Mouse (Mus musculus) forebrain, embryonic 15.5 days (tissue): ENCODE measurements around the gene Anapc2. TPM values are rescaled to one million over a fixed set of nuclear protein-coding genes. Genes with fewer than 3 reads are reported as not detected.

Experiments
- ATAC-seq: fragments of 200-750 bp; cut with Nextera tagmentation; replicated peaks from 2 replicates; pipeline ENCODE4 v1.8.0; 2017; ENCODE audit warnings: mild to moderate bottlenecking, moderate TSS enrichment, moderate library complexity
- H3K27ac ChIP-seq: fragments of 300-500 bp; sonication (generic); replicated peaks from 2 replicates; pipeline ENCODE4 v1.5.1; 2015; ENCODE audit warnings: mild to moderate bottlenecking, inconsistent platforms
- H3K27me3 ChIP-seq: fragments of 300-500 bp; sonication (generic); 2 replicates; pipeline ENCODE4 v1.6.1; 2015; ENCODE audit warnings: inconsistent platforms
- H3K36me3 ChIP-seq: fragments of 300-500 bp; sonication (generic); 2 replicates; pipeline ENCODE4 v1.6.1; 2015; ENCODE audit warnings: mild to moderate bottlenecking, inconsistent platforms
- H3K4me1 ChIP-seq: fragments of 300-500 bp; sonication (generic); 2 replicates; pipeline ENCODE4 v1.6.1; 2015; ENCODE audit warnings: inconsistent platforms
- H3K4me2 ChIP-seq: fragments of 300-500 bp; sonication (generic); replicated peaks from 2 replicates; pipeline ENCODE4 v1.6.1; 2015; ENCODE audit warnings: mild to moderate bottlenecking, inconsistent platforms
- H3K4me3 ChIP-seq: fragments of 300-500 bp; sonication (generic); 2 replicates; pipeline ENCODE4 v1.5.1; 2015; ENCODE audit warnings: mild to moderate bottlenecking, inconsistent platforms
- H3K9ac ChIP-seq: fragments of 300-500 bp; sonication (generic); replicated peaks from 2 replicates; pipeline ENCODE4 v1.6.1; 2015; ENCODE audit warnings: mild to moderate bottlenecking, inconsistent platforms
- H3K9me3 ChIP-seq: fragments of 300-500 bp; sonication (generic); 2 replicates; pipeline ENCODE4 v1.6.1; 2016; ENCODE audit warnings: inconsistent platforms
- WGBS: fragments of 180-500 bp; shearing (Covaris S2); methylation state at CpG from one replicate; pipeline ENCODE4 v1.1.7; 2015; ENCODE audit warnings: mixed read lengths; 5-methylcytosine and 5-hydroxymethylcytosine counted together
- polyA plus RNA-seq: library from polyadenylated mRNA; unstranded; fragments of >200 nt; fragmentation: Nextera tagmentation; extraction: Ambion mirVana; gene quantifications from 2 replicates; pipeline ENCODE4 v1.2.1, GENCODE M21; 2015

The Anapc2 gene
- polyA plus RNA-seq, 1 experiment from 2014 or later, result 150 TPM

- WGBS, result 9% methylated on average over 58 of the region's 58 CpGs
- H3K4me1 ChIP-seq, result peaks cover 14% of the 10 kb centered on the region; the same call in 1 of the 2 replicates
- peaks cover 42% of the 10 kb centered on the region for H3K27me3 ChIP-seq
Observed at GRCm38 (mm10) chr2:25318971-25319773, 46.9 kb downstream of the Anapc2 start, which contains the start of gene Grin1. Grin1 (minus strand) TSS chr2:25319187.

GRCm38 (mm10) chr2:25320084-25320483, 47.8 kb downstream of the Anapc2 start:
- Histone ChIP-seq H3K9ac (no peak overlapping the region), H3K4me1 (peaks cover 14% of the 10 kb centered on the region; the same call in 1 of the 2 replicates), H3K4me3 (no peak overlapping the region), H3K27ac (no peak overlapping the region), H3K36me3 (no peaks in the 10 kb centered on the region), H3K27me3 (peaks cover 33% of the 10 kb centered on the region), H3K4me2 (no peak overlapping the region), H3K9me3 (no peaks in the 10 kb centered on the region)
- ATAC-seq, result no peak
- 45% methylated on average over 2 of the region's 2 CpGs for WGBS

More at GRCm38 (mm10) chr2:25318971-25319773, 46.9 kb downstream of the Anapc2 start, which contains the start of gene Grin1:
- Histone ChIP-seq H3K36me3 (no peaks in the 10 kb centered on the region), H3K27ac (peak within 1 kb of the TSS; percentile 78), H3K4me3 (peak within 1 kb of the TSS; percentile 62), H3K4me2 (peak within 1 kb of the TSS; percentile 78), H3K9ac (peak within 1 kb of the TSS; percentile 63), H3K9me3 (no peaks in the 10 kb centered on the region)
- ATAC-seq, result peak; percentile 81

GRCm38 (mm10) chr2:25326036-25326435, 53.8 kb downstream of the Anapc2 start:
- Histone ChIP-seq H3K4me1 (peaks cover under 1% of the 10 kb centered on the region), H3K9ac (no peak overlapping the region), H3K4me3 (no peak overlapping the region), H3K27me3 (no peaks in the 10 kb centered on the region), H3K4me2 (no peak overlapping the region), H3K27ac (no peak overlapping the region), H3K36me3 (no peaks in the 10 kb centered on the region), H3K9me3 (no peaks in the 10 kb centered on the region)
- ATAC-seq, result no peak
- WGBS, result 76% methylated on average over 2 of the region's 2 CpGs

GRCm38 (mm10) chr2:25328440-25328839, 56.2 kb downstream of the Anapc2 start:
- 32% methylated on average over 7 of the region's 7 CpGs for WGBS
- no peak for ATAC-seq
- H3K9me3 ChIP-seq, result no peaks in the 10 kb centered on the region
- H3K27ac ChIP-seq, result no peak overlapping the region
- H3K9ac ChIP-seq, result no peak overlapping the region
- no peaks in the 10 kb centered on the region for H3K27me3 ChIP-seq
- H3K4me3 ChIP-seq, result no peak overlapping the region
- peaks cover 14% of the 10 kb centered on the region for H3K4me1 ChIP-seq
- no peak overlapping the region for H3K4me2 ChIP-seq
- H3K36me3 ChIP-seq, result no peaks in the 10 kb centered on the region

GRCm38 (mm10) chr2:25331470-25331869, 59.2 kb downstream of the Anapc2 start:
- peak overlapping the region; percentile 78; the same call in 1 of the 2 replicates for H3K9ac ChIP-seq
- WGBS, result 64% methylated on average over 9 of the region's 9 CpGs
- no peak for ATAC-seq

GRCm38 (mm10) chr2:25332286-25333160, 60.2 kb downstream of the Anapc2 start, which contains the start of gene Man1b1:
Man1b1 (plus strand) TSS chr2:25332338.
- peak; percentile 99 for ATAC-seq
- Histone ChIP-seq H3K4me2 (peak within 1 kb of the TSS; percentile 89), H3K4me3 (peak within 1 kb of the TSS; percentile 90), H3K4me1 (peaks cover 31% of the 10 kb centered on the region), H3K27me3 (no peaks in the 10 kb centered on the region), H3K36me3 (peaks cover 38% of the 10 kb centered on the region), H3K9me3 (no peaks in the 10 kb centered on the region), H3K9ac (peak within 1 kb of the TSS; percentile 78), H3K27ac (peak within 1 kb of the TSS; percentile 90)
- WGBS, result under 1% methylated on average over 78 of the region's 78 CpGs

More at GRCm38 (mm10) chr2:25331470-25331869, 59.2 kb downstream of the Anapc2 start:
- peaks cover 27% of the 10 kb centered on the region for H3K36me3 ChIP-seq
- H3K27me3 ChIP-seq, result no peaks in the 10 kb centered on the region
- no peak overlapping the region for H3K27ac ChIP-seq
- peaks cover 31% of the 10 kb centered on the region for H3K4me1 ChIP-seq
- peak overlapping the region; percentile 90 for H3K4me3 ChIP-seq
- peak overlapping the region; percentile 74 for H3K4me2 ChIP-seq
- no peaks in the 10 kb centered on the region for H3K9me3 ChIP-seq

GRCm38 (mm10) chr2:25333569-25333968, 61.3 kb downstream of the Anapc2 start:
- ATAC-seq, result no peak
- Histone ChIP-seq H3K27ac (no peak overlapping the region), H3K4me3 (peak overlapping the region; percentile 90)

More at GRCm38 (mm10) chr2:25333569-25333968, 61.3 kb downstream of the Anapc2 start:
- Histone ChIP-seq H3K9me3 (no peaks in the 10 kb centered on the region), H3K27me3 (no peaks in the 10 kb centered on the region), H3K9ac (peak overlapping the region; percentile 72), H3K4me2 (peak overlapping the region; percentile 89), H3K36me3 (peaks cover 48% of the 10 kb centered on the region), H3K4me1 (peaks cover 31% of the 10 kb centered on the region)
- 87% methylated on average over 2 of the region's 2 CpGs for WGBS

Other genes with a start within 250 kb of the Anapc2 start
- gene Nsmf, start 218.1 kb upstream of the Anapc2 start, polyA plus RNA-seq, result 194 and 209 TPM in 2 replicates
- not detected in 2 replicates for gene Entpd8, start 192.2 kb upstream of the Anapc2 start, polyA plus RNA-seq
- not detected in 2 replicates for gene Noxa1, start 177.3 kb upstream of the Anapc2 start, polyA plus RNA-seq
- 25.2 and 27.5 TPM in 2 replicates for gene Nrarp, start 91.7 kb upstream of the Anapc2 start, polyA plus RNA-seq
- 1.3 and 1.6 TPM in 2 replicates for gene Tor4a, start 75.6 kb upstream of the Anapc2 start, polyA plus RNA-seq
- 96.7 and 102 TPM in 2 replicates for gene Nelfb, start 61.0 kb upstream of the Anapc2 start, polyA plus RNA-seq
- gene Stpg3, start 57.8 kb upstream of the Anapc2 start, polyA plus RNA-seq, result not detected in 2 replicates
- gene Fam166a, start 53.7 kb upstream of the Anapc2 start, polyA plus RNA-seq, result 1.2 TPM in 1 of 2 replicates, not detected in the other
- 399 and 409 TPM in 2 replicates for gene Tubb4b, start 47.8 kb upstream of the Anapc2 start, polyA plus RNA-seq
- gene Slc34a3, start 38.1 kb upstream of the Anapc2 start, polyA plus RNA-seq, result not detected in 2 replicates
- gene Rnf224, start 35.7 kb upstream of the Anapc2 start, polyA plus RNA-seq, result not detected in 2 replicates
- 79.1 and 80.4 TPM in 2 replicates for gene Rnf208, start 30.2 kb upstream of the Anapc2 start, polyA plus RNA-seq
- gene Cysrt1, start 30.0 kb upstream of the Anapc2 start, polyA plus RNA-seq, result 0.20 TPM in 1 of 2 replicates, not detected in the other
- 6.5 and 6.8 TPM in 2 replicates for gene AL732309.1, start 25.6 kb upstream of the Anapc2 start, polyA plus RNA-seq
- 16.4 and 19.7 TPM in 2 replicates for gene Tmem203, start 17.0 kb upstream of the Anapc2 start, polyA plus RNA-seq
- gene Tprn, start 9.9 kb upstream of the Anapc2 start, polyA plus RNA-seq, result 15.6 and 16.5 TPM in 2 replicates
- gene Ssna1, start within 50 bp of the Anapc2 start, polyA plus RNA-seq, result 209 and 225 TPM in 2 replicates
- not detected in 2 replicates for gene Tmem210, start 15.7 kb downstream of the Anapc2 start, polyA plus RNA-seq
- not detected in 2 replicates for gene Lrrc26, start 17.4 kb downstream of the Anapc2 start, polyA plus RNA-seq
- 19.1 and 21.5 TPM in 2 replicates for gene Grin1, start 46.7 kb downstream of the Anapc2 start, polyA plus RNA-seq
- 52.6 and 61.1 TPM in 2 replicates for gene Man1b1, start 59.9 kb downstream of the Anapc2 start, polyA plus RNA-seq
- gene Dpp7, start 83.9 kb downstream of the Anapc2 start, polyA plus RNA-seq, result 25.5 and 29.3 TPM in 2 replicates
- 4.1 and 5.1 TPM in 2 replicates for gene Uap1l1, start 93.2 kb downstream of the Anapc2 start, polyA plus RNA-seq
- 31.9 and 32.6 TPM in 2 replicates for gene Sapcd2, start 99.8 kb downstream of the Anapc2 start, polyA plus RNA-seq
- gene Entpd2, start 123.4 kb downstream of the Anapc2 start, polyA plus RNA-seq, result 3.6 and 4.8 TPM in 2 replicates
- gene Npdc1, start 126.9 kb downstream of the Anapc2 start, polyA plus RNA-seq, result 406 and 408 TPM in 2 replicates
- gene Fut7, start 150.8 kb downstream of the Anapc2 start, polyA plus RNA-seq, result 0.20 TPM in 1 of 2 replicates, not detected in the other
- gene Abca2, start 156.2 kb downstream of the Anapc2 start, polyA plus RNA-seq, result 11.6 and 14.1 TPM in 2 replicates
- gene Clic3, start 184.4 kb downstream of the Anapc2 start, polyA plus RNA-seq, result 3.3 and 3.4 TPM in 2 replicates
- gene Paxx, start 188.6 kb downstream of the Anapc2 start, polyA plus RNA-seq, result 100 and 101 TPM in 2 replicates
- 112 and 123 TPM in 2 replicates for gene Ptgds, start 197.6 kb downstream of the Anapc2 start, polyA plus RNA-seq
- gene Lcn12, start 221.4 kb downstream of the Anapc2 start, polyA plus RNA-seq, result not detected in 2 replicates
- gene Fbxw5, start 228.3 kb downstream of the Anapc2 start, polyA plus RNA-seq, result 128 and 130 TPM in 2 replicates
- 3.4 and 4.7 TPM in 2 replicates for gene C8g, start 229.2 kb downstream of the Anapc2 start, polyA plus RNA-seq